Mouse (Mus musculus) erythroid progenitor cell, adult 5-6 weeks (primary cell): ENCODE results near the gene Itgam. TPM values are rescaled to one million over a fixed set of nuclear protein-coding genes. Genes with fewer than 3 reads are reported as not detected.
"Not testable (repeated sequence)": the region's sequence is repeated elsewhere in the genome, so short reads cannot be mapped to it uniquely, and the experiment has no call there.

Source experiments
- ATAC-seq: replicated peaks from 2 replicates; pipeline ENCODE4 v1.8.0; 2016; ENCODE audit warnings: moderate number of reproducible peaks, mild to moderate bottlenecking, moderate TSS enrichment, inconsistent platforms; ENCODE audit not compliant: poor library complexity, low FRiP score, severe bottlenecking
- total RNA-seq, 2 experiments: library from RNA; stranded (forward) in 1 of 2; stranded (reverse) in 1 of 2; fragments of 150-400 nt in 1 of 2; fragments of 186-747, 209-891 nt in 1 of 2; gene quantifications; 2 replicates each; pipeline versions ENCODE4 v1.2.3 to v1.2.4; 2015 to 2017; ENCODE audit warnings: low replicate concordance in 2 of 2

The Itgam gene
- total RNA-seq (2015; ENCODE audit: low replicate concordance) (21.8 and 24.1 TPM in 2 replicates), total RNA-seq (2017; ENCODE audit: low replicate concordance) (16.9 and 19.8 TPM in 2 replicates)

- no peak for ATAC-seq
These were observed at the start of gene Itgam, which contains the start of gene Gm49368 for GRCm38 (mm10) chr7:128062456-128062855. Gene Itgam, plus strand, starts transcription at chr7:128062640. Gene Gm49368, plus strand, starts transcription at chr7:128062683.

- no peak for ATAC-seq
These were observed 49.3 kb upstream of the Itgam start for GRCm38 (mm10) chr7:128013116-128013515.

GRCm38 (mm10) chr7:128016134-128016533 is 46.3 kb upstream of the Itgam start:
- not testable (repeated sequence) for ATAC-seq

- no peak for ATAC-seq
These were observed 45.8 kb upstream of the Itgam start for GRCm38 (mm10) chr7:128016650-128017049.

GRCm38 (mm10) chr7:128018275-128018674 is 44.2 kb upstream of the Itgam start:
- ATAC-seq: no peak

- no peak for ATAC-seq
These were observed 43.3 kb upstream of the Itgam start for GRCm38 (mm10) chr7:128019187-128019586.

GRCm38 (mm10) chr7:128022974-128023373 is 39.5 kb upstream of the Itgam start:
- no peak for ATAC-seq

GRCm38 (mm10) chr7:128023565-128023964 is 38.9 kb upstream of the Itgam start:
- ATAC-seq: no peak

GRCm38 (mm10) chr7:128024364-128024763 is 38.1 kb upstream of the Itgam start:
- no peak for ATAC-seq

- ATAC-seq: no peak
These were observed 37.5 kb upstream of the Itgam start for GRCm38 (mm10) chr7:128024932-128025331.

GRCm38 (mm10) chr7:128025381-128025780 is 37.1 kb upstream of the Itgam start:
- ATAC-seq: no peak

GRCm38 (mm10) chr7:128031403-128031976 is 30.9 kb upstream of the Itgam start:
- ATAC-seq: peak; percentile 63; the same call in 1 of the 2 replicates

GRCm38 (mm10) chr7:128032290-128032988 is 30.0 kb upstream of the Itgam start:
- ATAC-seq: no peak

GRCm38 (mm10) chr7:128032989-128033293 is 29.5 kb upstream of the Itgam start:
- no peak for ATAC-seq

- no peak for ATAC-seq
These were observed 28.8 kb upstream of the Itgam start for GRCm38 (mm10) chr7:128033616-128034015.

- not testable (repeated sequence) for ATAC-seq
These were observed 20.1 kb upstream of the Itgam start for GRCm38 (mm10) chr7:128042161-128042820.

GRCm38 (mm10) chr7:128044142-128044785 is 18.2 kb upstream of the Itgam start:
- no peak for ATAC-seq

- no peak for ATAC-seq
These were observed 16.8 kb upstream of the Itgam start for GRCm38 (mm10) chr7:128045640-128046039.

- no peak for ATAC-seq
These were observed 13.6 kb upstream of the Itgam start for GRCm38 (mm10) chr7:128048819-128049218.

- no peak for ATAC-seq
These were observed 13.2 kb upstream of the Itgam start for GRCm38 (mm10) chr7:128049254-128049653.
